In the genomic region with DNA sequence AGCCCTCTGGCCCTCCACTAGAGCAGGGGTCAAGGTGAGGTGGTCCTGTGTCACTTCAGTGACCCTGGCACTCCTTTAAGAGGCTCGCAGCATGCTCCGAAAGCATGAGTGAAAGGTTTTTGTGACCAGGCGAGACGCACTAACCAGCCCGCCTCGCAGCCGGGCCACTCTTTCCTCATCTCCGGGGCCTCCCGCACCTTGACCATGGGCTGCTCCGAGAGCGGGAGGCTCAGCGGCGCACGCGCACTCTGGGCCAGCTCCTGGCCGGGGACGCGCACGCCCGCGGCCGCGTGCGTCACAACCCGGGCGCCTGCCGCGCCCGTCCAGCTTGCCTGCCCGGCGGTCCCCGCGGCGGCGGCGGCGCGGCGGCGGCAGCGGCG, we compare ENCODE assay signal across 8 mouse cellular contexts. TPM values are rescaled to one million over a fixed set of nuclear protein-coding genes. Genes with fewer than 3 reads are reported as not detected.
DNase-seq lines count a peak whose midpoint lies in the region; ATAC-seq and TF ChIP-seq lines count a peak whose summit lies in the region.

No protein-coding gene starts in this region.

- H3K36me3 ChIP-seq in heart, embryonic 11.5 days (ENCODE audit: control insufficient read depth, insufficient read depth, low read length) = no peaks in the 10 kb centered on the region
- H3K36me3 ChIP-seq in kidney, embryonic 16.5 days (ENCODE audit: insufficient read depth, low read length) = 0 out of 2 replicates have a peak, but pooled peaks cover 2% of the 10 kb centered on the region
- no peaks in the 10 kb centered on the region for H3K36me3 ChIP-seq in liver, adult 2 months (ENCODE audit: control insufficient read depth, insufficient read depth, low read length)

- peak; percentile 74 for DNase-seq in 3T3-L1 (ENCODE audit: low read depth, low spot score)
- DNase-seq in brain, adult 2 months (ENCODE audit: low read depth, low spot score) = peak; percentile 95
- peak; percentile 72 for DNase-seq in liver, adult 2 months (ENCODE audit: extremely low read depth, low read depth, low spot score)
- peak; percentile 74 to 78 for DNase-seq in spleen, postnatal 36 days (ENCODE audit: low spot score in 2 of 2)

- peak overlapping the region; percentile 90 for H3K9ac ChIP-seq in heart, embryonic 11.5 days (ENCODE audit: low read depth, low read length)
- H3K9ac ChIP-seq in kidney, embryonic 16.5 days (replicated peaks; ENCODE audit: low read length) = peak overlapping the region; percentile 87
- H3K9ac ChIP-seq in liver, adult 2 months (ENCODE audit: low read depth, low read length) = peak overlapping the region; percentile 87

- under 1% methylated on average over 30 of the region's 42 CpGs for WGBS in heart, embryonic 11.5 days (ENCODE audit: insufficient replicate concordance)
- under 1% methylated on average over 42 of the region's 42 CpGs for WGBS in kidney, embryonic 16.5 days
- under 1% methylated on average over 42 of the region's 42 CpGs for WGBS in liver, adult 2 months

- ATAC-seq in erythroblast, adult 5-6 weeks (replicated peaks; ENCODE audit: low FRiP score, poor library complexity, severe bottlenecking) = peak; percentile 67
- ATAC-seq in heart, embryonic 11.5 days (replicated peaks; ENCODE audit: insufficient number of reproducible peaks, low FRiP score, low TSS enrichment) = peak; percentile 83
- ATAC-seq in kidney, embryonic 16.5 days (ENCODE audit: low FRiP score, low TSS enrichment) = peak; percentile 92
- ATAC-seq in monocyte, adult 5-6 weeks (replicated peaks; ENCODE audit: insufficient number of reproducible peaks, low FRiP score, low TSS enrichment, poor library complexity, severe bottlenecking) = peak; percentile 67

- H3K27ac ChIP-seq in heart, embryonic 11.5 days (ENCODE audit: low read depth, low read length) = peak overlapping the region; percentile 46; the same call in 1 of the 2 replicates
- H3K27ac ChIP-seq in kidney, embryonic 16.5 days (ENCODE audit: low read length) = peak overlapping the region; percentile 69
- peak overlapping the region; percentile 97 for H3K27ac ChIP-seq in liver, adult 2 months (replicated peaks; ENCODE audit: insufficient read depth, low read depth, low read length)

- no peak for TF ChIP-seq CTCF in liver, adult 2 months (IDR thresholded peaks at IDR 0.05; ENCODE audit: low read depth, low read length)

- peaks cover 13% of the 10 kb centered on the region; the same call in 1 of the 2 replicates for H3K79me2 ChIP-seq in liver, adult 2 months (ENCODE audit: control insufficient read depth, insufficient read depth, low read length)

- TF ChIP-seq POLR2A in liver, adult 2 months (IDR thresholded peaks at IDR 0.05; ENCODE audit: extremely low read depth, insufficient read depth, low read length) = peak; percentile 74; the same call in 1 of the 2 replicates

- no peaks in the 10 kb centered on the region for H3K9me3 ChIP-seq in heart, embryonic 11.5 days (replicated peaks; ENCODE audit: control insufficient read depth, low read length)
- no peaks in the 10 kb centered on the region for H3K9me3 ChIP-seq in kidney, embryonic 16.5 days (ENCODE audit: low read length)

- H3K4me2 ChIP-seq in heart, embryonic 11.5 days = peak overlapping the region; percentile 92
- peak overlapping the region; percentile 84 for H3K4me2 ChIP-seq in kidney, embryonic 16.5 days (replicated peaks; ENCODE audit: low read depth, low read length)

- peaks cover 6% of the 10 kb centered on the region; the same call in 1 of the 2 replicates for H3K4me1 ChIP-seq in heart, embryonic 11.5 days (ENCODE audit: control insufficient read depth, insufficient read depth, low read length)
- H3K4me1 ChIP-seq in kidney, embryonic 16.5 days (ENCODE audit: insufficient read depth, low read length) = peaks cover 14% of the 10 kb centered on the region
- H3K4me1 ChIP-seq in liver, adult 2 months (ENCODE audit: control insufficient read depth, insufficient read depth, low read length) = peaks cover 48% of the 10 kb centered on the region

- peak overlapping the region; percentile 80 for H3K4me3 ChIP-seq in heart, embryonic 11.5 days (ENCODE audit: low read depth, low read length)
- H3K4me3 ChIP-seq in kidney, embryonic 16.5 days (ENCODE audit: low read length) = peak overlapping the region; percentile 79
- H3K4me3 ChIP-seq in liver, adult 2 months (ENCODE audit: insufficient read depth, low read depth, low read length) = peak overlapping the region; percentile 68

- H3K27me3 ChIP-seq in heart, embryonic 11.5 days (ENCODE audit: control insufficient read depth, insufficient read depth, low read length) = no peaks in the 10 kb centered on the region
- no peaks in the 10 kb centered on the region for H3K27me3 ChIP-seq in kidney, embryonic 16.5 days (ENCODE audit: insufficient read depth, low read length)
- no peaks in the 10 kb centered on the region for H3K27me3 ChIP-seq in liver, adult 2 months (ENCODE audit: control insufficient read depth, insufficient read depth, low read length)

RNA-seq across cellular contexts. Expression of gene Prkar2a, which starts 2.7 kb away (rescaled TPM):
- 2.9 and 5.9 TPM in 2 replicates for total RNA-seq in erythroblast, adult 5-6 weeks (2015; ENCODE audit: low replicate concordance)
- total RNA-seq in erythroblast, adult 5-6 weeks (2017; ENCODE audit: low replicate concordance) = 1.4 and 3.1 TPM in 2 replicates
- 29.8 and 33.7 TPM in 2 replicates for polyA plus RNA-seq in heart, embryonic 11.5 days (2014; fragmentation: Nextera tagmentation; extraction: Ambion mirVana)
- 19.8 and 20.2 TPM in 2 replicates for polyA plus RNA-seq in kidney, embryonic 16.5 days (2015; fragmentation: Nextera tagmentation; extraction: Ambion mirVana)
- total RNA-seq in liver, adult 2 months (2014; rRNA removed) = 20.0 and 26.2 TPM in 2 replicates
- 23.4 and 28.8 TPM in 2 replicates for polyA plus RNA-seq in liver, adult 2 months (2012; rRNA removed)
- 13.1 to 24.5 TPM (median 23.8 TPM) in 3 replicates for total RNA-seq in monocyte, adult 5-6 weeks (2017)

RNA-seq across cellular contexts. Expression of gene Slc25a20, which starts 29.9 kb away (rescaled TPM):
- 4.2 and 6.5 TPM in 2 replicates for total RNA-seq in erythroblast, adult 5-6 weeks (2015; ENCODE audit: low replicate concordance)
- total RNA-seq in erythroblast, adult 5-6 weeks (2017; ENCODE audit: low replicate concordance) = 2.2 and 4.9 TPM in 2 replicates
- polyA plus RNA-seq in heart, embryonic 11.5 days (2014; fragmentation: Nextera tagmentation; extraction: Ambion mirVana) = 30.3 and 45.9 TPM in 2 replicates
- 60.4 and 61.7 TPM in 2 replicates for polyA plus RNA-seq in kidney, embryonic 16.5 days (2015; fragmentation: Nextera tagmentation; extraction: Ambion mirVana)
- total RNA-seq in liver, adult 2 months (2014; rRNA removed) = 96.4 and 118 TPM in 2 replicates
- polyA plus RNA-seq in liver, adult 2 months (2012; rRNA removed) = 52.5 and 70.6 TPM in 2 replicates
- 41.3 to 54.1 TPM (median 43.3 TPM) in 3 replicates for total RNA-seq in monocyte, adult 5-6 weeks (2017)

RNA-seq across cellular contexts. Expression of gene Arih2, which starts 42.6 kb away (rescaled TPM):
- total RNA-seq in erythroblast, adult 5-6 weeks (2015; ENCODE audit: low replicate concordance) = 36.6 and 115 TPM in 2 replicates
- total RNA-seq in erythroblast, adult 5-6 weeks (2017; ENCODE audit: low replicate concordance) = 83.3 and 101 TPM in 2 replicates
- polyA plus RNA-seq in heart, embryonic 11.5 days (2014; fragmentation: Nextera tagmentation; extraction: Ambion mirVana) = 37.6 and 44.3 TPM in 2 replicates
- 52.7 and 58.2 TPM in 2 replicates for polyA plus RNA-seq in kidney, embryonic 16.5 days (2015; fragmentation: Nextera tagmentation; extraction: Ambion mirVana)
- total RNA-seq in liver, adult 2 months (2014; rRNA removed) = 34.0 and 37.1 TPM in 2 replicates
- polyA plus RNA-seq in liver, adult 2 months (2012; rRNA removed) = 25.5 and 26.8 TPM in 2 replicates
- 163 to 214 TPM (median 169 TPM) in 3 replicates for total RNA-seq in monocyte, adult 5-6 weeks (2017)

Comparison
In these comparisons a context has a peak if more than half of its experiments do, and no peak if none do; other contexts are left out.
1. Peak in every context shown above with its lines: DNase-seq, ATAC-seq, H3K4me3 ChIP-seq and H3K27ac ChIP-seq.
2. H3K27ac ChIP-seq: peak in every context shown above with its lines; median percentile 97 in liver, adult 2 months; 69 in kidney, embryonic 16.5 days; 46 in heart, embryonic 11.5 days.